Mouse (Mus musculus): ENCODE data around the gene Gm9918. TPM values are rescaled to one million over a fixed set of nuclear protein-coding genes. Genes with fewer than 3 reads are reported as not detected.

The Gm9918 gene
- total RNA-seq, 2 experiments from 2014 or later, result not detected

DNA sequence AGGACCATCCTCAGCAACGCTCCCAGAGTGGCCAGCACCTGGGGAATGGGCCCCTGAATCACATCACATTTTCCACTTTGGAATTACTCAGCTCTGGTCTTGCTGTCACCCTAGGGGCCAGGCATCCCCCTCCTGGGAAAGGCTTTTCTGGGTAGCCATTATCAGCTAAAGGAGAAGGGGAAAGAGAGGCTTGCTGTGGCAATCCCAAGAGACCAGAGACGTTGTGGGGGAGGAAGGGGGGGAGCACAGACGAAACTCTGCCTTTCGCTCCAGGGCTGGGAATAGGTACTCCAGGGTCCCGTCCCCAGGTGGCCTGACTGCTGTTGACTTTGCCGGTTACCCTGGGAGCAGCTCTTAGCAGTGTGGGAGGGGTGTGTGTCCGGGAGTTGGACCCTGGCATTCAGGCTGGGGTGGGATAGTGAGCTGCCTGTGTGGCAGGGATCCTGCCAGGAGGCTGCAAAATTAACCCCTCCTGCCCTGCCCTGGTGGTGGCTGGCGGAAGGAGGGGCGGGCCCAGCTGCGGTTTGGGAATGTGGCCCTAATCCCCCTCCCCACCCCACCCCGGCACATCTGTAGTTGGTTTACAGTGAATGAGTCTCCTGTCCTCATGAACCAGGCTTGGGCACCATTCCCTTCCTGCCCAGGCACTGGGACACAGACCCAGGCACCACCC, 11.6 kb upstream of the Gm9918 start:
- DNase-seq (ENCODE audit: low spot score in 2 of 2), result no peak
- intact Hi-C loops (cut with DNase I), result no loop called here

DNA sequence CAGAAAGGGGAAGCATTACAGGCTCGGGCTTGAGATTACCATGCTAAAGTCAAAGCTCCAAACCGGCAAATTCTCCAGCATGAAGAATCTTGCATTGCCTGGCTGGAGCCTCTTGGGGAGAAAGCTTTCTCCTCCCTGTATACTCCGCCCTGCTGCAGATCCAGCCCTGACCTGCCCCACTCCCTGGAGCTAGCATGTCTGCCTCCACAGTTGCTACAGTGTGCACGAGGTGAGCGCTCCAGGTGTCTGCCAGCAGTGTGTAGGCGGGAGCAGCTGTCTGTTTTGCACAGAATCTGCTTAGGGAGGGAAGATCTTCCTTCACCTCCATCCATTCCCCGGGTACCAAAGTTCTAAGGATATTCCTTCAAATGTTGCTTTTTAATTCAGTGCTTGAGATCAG, 7.8 kb upstream of the Gm9918 start:
- peak; percentile 45 to 70 for DNase-seq (ENCODE audit: low spot score in 2 of 2)
- intact Hi-C loops (cut with DNase I), result no loop called here

DNA sequence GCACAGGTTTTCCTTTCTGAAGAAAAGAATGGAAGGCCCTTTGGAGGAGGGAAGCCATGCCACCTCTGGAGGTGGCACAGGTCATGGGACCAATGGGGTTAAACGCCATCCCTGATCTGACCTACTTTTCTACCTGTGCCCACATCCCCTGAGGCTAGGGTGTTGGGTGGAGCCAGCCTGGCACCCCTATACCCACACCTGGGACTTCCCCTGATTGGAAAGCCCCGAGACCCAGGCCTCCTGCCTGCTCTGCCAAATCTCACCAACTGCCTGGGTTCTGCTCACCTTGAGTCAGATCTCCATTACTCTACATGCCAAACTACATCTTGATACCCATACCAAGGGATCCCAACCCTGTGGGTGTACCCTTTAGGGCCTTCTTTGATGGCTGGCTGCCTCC, 7.3 kb upstream of the Gm9918 start:
- intact Hi-C loops (cut with DNase I), result no loop called here
- DNase-seq (ENCODE audit: low spot score in 2 of 2), result no peak

DNA sequence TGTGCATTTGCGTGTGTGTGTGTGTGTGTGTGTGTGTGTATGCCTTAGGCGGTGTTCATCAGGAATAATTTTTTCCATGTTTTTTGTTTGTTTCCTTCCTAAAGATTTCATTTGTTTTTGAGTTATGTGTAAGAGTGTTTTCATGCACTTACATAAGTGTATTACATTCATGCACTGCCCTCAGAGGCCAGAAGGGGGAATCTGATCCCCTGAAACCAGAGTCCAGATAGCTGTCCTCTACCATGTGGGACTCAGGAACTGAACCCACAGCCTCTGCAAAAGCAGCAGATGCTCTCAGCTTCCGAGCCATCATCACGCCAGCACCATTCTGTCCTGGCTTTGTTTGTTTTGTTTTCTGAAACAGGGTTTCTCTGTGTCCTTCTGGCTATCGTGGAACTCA, 4.8 kb upstream of the Gm9918 start:
- intact Hi-C loops (cut with DNase I), result no loop called here
- no peak for DNase-seq (ENCODE audit: low spot score in 2 of 2)

DNA sequence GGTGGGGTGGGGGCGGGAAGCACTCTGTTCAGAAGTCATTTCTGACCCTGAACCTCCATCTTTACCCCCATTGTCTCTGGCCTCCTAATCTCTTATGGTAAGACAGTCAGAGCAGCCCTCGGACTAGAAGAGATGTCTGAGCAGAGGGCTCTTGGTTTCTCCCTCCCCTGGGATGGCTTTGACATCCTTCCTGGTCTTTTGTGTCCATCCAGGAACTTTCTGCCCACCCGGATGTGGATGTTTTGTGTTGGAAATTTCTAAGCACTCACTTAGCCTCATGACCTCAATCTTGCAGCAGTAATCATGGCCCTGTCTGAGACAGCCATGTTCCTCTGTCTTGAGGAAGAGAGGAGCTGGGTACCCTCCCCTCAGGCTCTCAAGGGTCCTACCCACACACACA, 1.1 kb downstream of the Gm9918 start:
- intact Hi-C loops (cut with DNase I), result no loop called here
- no peak for DNase-seq (ENCODE audit: low spot score in 2 of 2)

DNA sequence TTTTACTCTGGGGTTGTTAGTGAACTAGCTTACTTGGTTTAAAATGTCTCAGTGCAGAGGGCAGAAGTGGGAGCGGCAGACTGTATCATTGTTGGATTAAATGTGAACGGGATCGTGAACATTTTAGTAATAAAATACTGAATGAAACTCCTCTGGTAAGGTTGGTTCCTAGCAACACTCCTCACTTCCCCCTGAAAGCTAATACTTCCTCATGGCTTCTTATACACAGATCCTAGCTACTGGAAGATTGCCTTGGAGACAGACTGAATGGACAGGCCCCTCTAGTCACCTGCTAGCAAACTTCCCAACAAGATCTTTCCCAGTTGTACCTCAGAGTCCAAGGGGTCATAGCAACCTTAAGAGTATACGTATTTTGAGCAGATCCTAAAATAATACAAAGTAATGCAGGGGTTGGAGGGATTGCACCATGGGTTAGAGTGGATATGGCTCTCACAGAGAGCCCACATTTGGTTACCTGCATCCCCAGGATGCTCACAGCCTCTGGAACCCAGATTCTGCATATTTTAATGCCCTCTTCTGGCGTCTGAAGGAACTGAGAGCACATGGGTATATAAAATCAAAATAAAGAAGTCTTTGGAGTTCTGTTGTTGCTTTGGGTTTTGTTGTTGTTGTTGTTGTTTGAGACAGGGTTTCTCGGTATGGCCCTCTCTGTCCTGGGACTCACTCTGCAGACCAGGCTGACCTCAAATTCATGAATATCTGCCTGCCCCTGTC, 3.8 kb downstream of the Gm9918 start:
- intact Hi-C loops (cut with DNase I), result no loop called here
- no peak for DNase-seq (ENCODE audit: low spot score in 2 of 2)

DNA sequence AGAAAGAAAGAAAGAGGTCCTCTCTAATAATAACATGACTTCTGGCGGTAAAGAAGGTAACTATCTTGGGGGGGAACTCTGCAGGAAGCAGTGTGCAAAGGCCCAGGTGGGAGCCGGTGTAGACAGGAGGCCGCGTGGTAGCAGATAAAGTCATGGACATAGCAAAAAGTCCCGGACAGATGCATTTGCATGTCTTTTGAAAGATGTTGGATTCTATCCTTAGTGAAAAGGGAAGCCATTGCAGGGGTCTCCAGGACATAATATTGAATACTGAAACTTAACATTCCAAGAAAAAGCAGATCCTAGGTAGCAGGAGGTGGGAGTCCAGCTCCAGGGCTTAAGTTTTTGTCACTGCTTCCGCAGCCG, 8.3 kb downstream of the Gm9918 start:
- intact Hi-C loops (cut with DNase I), result loop anchor here (2.0 kb wide), 1 partner anchor 40 kb away; no protein-coding TSS in a partner anchor
- DNase-seq (ENCODE audit: low spot score in 2 of 2), result no peak

DNA sequence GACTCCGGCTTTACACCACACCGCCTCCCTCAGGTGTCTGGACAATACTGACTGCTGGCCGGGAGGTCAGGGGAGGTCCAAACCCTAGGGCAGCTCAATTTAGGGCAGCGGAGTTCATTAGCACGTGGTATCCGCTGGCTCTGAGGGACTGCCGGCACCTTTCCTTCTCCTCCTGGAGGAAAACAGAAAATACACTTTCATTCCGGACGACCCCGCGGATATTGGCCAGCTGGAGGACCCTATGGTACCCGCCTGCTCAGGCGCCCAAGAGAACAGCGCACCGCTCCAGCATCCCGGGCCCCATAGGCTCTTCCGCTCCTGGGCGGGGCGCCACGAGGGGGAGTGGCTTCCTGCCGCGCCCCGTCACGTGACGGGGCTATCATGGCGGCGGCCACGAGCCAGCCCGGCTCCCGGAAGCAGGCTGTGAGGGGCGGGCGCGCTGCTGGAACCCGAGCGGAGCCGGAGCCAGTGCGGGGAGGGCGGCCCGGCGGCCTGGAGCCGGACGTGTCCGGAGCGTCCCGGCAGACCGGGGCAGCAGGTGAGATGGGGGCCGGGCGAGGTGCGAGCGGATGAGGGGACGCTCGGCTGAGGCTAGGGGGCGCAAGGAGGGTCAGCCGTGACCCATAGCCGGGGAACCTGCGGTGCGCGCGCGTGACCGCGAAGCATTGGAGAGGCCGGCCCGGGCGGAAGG, 8.9 kb downstream of the Gm9918 start, which contains the start of gene Mfsd5:
TSS of gene Mfsd5 (plus strand) at position 363 of the 691 bp plus-strand sequence.
- intact Hi-C loops (cut with DNase I), result loop anchor here (2.0 kb wide), 1 partner anchor 40 kb away; no protein-coding TSS in a partner anchor
- DNase-seq (ENCODE audit: low spot score in 2 of 2), result peak; percentile 87 to 88

DNA sequence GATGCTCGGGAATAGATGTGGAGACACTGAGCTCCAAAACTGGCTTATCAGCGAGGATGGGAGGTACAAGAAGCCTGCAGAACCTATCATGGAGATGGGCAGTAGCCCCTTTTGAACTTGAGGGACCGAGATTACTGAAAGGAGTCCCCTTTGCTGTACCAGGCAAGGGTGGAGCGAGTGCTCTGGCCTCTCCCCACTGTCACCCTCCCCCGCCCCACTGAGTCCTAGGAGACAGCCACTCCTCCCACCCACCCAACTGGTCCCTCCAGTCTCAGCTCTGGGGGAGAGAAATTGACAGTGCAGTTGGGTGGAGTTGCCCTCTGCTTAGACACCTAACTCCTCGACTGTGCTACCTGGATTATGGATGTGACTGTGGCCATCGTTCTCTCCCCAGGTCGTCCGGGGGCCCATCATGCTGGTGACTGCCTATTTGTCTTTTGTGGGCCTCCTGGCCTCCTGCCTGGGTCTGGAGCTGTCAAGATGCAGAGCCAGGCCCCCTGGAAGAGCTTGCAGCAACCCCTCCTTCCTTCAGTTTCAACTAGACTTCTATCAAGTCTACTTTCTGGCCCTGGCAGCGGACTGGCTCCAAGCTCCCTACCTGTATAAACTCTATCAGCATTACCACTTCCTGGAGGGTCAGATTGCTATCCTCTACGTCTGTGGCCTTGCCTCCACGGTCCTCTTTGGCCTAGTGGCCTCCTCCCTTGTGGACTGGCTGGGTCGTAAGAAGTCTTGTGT, 9.6 kb downstream of the Gm9918 start:
- DNase-seq (ENCODE audit: low spot score in 2 of 2), result no peak
- intact Hi-C loops (cut with DNase I), result loop anchor here (2.0 kb wide), 1 partner anchor 41 kb away; no protein-coding TSS in a partner anchor

DNA sequence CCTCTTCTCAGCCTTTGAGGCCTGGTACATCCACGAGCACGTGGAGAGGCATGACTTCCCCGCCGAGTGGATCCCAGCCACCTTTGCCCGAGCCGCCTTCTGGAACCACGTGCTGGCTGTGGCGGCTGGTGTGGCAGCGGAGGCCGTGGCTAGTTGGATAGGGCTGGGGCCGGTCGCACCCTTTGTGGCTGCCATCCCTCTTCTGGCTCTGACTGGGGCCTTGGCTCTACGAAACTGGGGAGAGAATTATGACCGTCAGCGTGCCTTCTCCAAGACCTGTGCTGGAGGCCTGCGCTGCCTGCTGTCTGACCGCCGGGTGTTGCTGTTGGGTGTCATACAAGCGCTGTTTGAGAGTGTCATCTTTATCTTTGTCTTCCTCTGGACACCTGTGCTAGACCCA, 10.3 kb downstream of the Gm9918 start:
- intact Hi-C loops (cut with DNase I), result no loop called here
- DNase-seq (ENCODE audit: low spot score in 2 of 2), result no peak

DNA sequence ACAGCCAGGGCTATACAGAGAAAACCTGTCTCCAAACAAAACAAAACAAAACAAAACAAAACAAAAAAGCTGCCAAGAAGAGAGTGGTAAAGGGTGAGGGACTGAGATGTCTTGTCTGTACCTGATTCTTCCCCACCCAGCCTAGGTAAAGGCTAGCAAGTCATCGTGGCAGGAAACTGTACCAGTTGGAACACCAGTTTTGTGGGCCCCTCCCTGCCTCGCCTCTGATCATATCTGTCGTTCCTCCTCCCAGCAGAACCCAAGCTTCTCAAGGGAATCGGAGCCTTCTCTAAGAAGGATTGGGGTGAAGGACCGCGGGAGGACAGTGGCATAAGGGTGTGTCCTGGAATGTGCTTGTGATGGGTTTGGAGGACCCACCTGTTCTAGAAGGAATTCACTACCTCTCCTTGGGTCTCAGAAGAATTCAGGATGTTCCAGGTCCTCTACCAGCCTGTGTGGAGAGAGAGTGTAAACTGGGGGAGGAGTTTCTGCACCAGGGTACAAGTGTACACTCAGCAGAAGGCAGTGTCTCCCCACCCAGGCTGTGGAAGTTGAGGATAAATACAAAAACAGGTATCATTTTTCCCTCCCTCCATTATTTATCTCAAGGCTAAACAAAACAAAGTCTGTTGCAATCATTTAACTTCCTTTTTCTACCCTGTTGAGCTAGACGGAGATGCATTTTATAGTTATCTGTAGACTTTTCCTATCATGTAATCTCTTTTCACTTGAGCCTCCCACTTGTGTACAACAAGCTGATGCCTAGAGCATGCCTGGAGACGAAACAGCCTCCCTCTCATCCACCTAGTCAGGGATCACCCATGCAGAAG, 12.3 kb downstream of the Gm9918 start:
- no peak for DNase-seq (ENCODE audit: low spot score in 2 of 2)
- intact Hi-C loops (cut with DNase I), result no loop called here

DNA sequence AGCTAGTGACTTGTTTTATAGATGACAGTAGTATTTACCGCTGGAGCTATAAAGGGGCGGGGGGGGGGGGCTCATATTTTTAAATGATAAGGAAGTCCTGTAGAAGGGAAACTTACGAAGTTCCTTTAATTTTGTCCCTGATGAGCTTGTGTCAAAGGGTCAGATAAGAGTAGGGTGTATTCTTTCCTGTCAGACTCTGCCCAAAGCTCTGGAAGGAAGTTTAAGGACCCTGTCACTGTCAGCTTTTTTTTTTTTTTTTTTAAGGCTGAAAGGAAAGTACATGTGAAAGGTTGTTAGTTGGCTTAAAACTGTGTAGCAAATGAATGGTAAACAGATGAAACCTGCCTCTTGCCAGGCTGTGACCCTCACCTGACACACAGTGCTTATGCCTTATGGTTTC, 13.3 kb downstream of the Gm9918 start:
- intact Hi-C loops (cut with DNase I), result no loop called here
- DNase-seq (ENCODE audit: low spot score in 2 of 2), result no peak

DNA sequence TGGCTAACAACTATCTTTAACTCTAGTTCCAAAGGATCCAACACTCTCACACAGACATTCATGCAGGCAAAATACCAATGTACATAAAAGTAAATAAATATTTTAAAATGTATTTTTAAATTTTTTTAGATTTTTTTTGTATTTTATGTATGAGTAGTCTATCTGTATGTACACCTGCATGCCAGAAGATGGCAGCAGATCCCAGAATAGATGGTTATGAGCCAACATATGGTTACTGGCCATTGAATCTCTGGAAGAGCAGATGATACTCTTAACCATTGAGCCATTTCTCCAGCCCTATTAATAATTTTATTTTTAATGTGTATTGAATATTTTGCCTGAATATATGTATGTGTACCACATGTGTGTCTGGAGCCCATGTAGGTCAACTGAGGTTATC, 17.0 kb downstream of the Gm9918 start:
- DNase-seq (ENCODE audit: low spot score in 2 of 2), result peak in 1 of 2 experiments; percentile 51
- intact Hi-C loops (cut with DNase I), result loop anchor here (1.0 kb wide), 1 partner anchor 29 kb away; no protein-coding TSS in a partner anchor

DNA sequence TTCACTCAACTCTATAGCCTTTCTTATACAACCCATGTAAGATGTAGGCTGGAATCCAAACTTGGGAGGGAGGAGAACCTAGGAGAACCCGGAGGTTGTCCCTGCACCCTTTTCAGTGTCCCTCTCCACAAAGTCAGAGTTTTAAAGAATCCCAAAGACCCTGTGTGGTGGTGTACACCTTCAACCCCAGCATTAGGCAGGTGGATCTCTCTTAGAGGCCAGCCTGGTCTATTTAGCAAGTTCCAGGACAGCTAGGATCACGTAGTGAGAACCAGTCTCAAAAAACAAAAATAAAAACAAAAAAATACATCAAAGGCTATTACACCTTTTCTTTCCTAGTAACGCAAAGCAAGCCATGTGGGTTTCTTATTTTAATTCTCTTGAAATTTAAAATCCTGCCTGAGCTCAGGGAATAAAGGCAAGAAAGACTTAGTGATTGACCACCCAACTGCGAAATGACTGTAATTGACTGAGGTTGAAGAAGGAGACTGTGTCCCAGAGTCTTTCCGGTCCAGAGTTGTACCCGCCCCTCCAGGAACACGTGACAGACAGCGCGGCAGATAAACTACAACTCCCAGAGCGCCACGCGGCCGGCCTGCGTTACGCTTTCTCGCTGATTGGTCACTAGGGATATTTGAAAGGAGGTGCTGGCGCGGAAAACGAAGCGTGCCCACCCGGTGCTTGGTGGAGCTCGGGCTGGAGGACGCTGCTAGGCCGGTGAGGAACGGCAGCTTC, 25.4 kb downstream of the Gm9918 start, which contains the start of gene Espl1:
TSS of gene Espl1 (plus strand) at position 634 of the 735 bp plus-strand sequence.
- intact Hi-C loops (cut with DNase I), result no loop called here
- DNase-seq (ENCODE audit: low spot score in 2 of 2), result peak; percentile 94 to 96

DNA sequence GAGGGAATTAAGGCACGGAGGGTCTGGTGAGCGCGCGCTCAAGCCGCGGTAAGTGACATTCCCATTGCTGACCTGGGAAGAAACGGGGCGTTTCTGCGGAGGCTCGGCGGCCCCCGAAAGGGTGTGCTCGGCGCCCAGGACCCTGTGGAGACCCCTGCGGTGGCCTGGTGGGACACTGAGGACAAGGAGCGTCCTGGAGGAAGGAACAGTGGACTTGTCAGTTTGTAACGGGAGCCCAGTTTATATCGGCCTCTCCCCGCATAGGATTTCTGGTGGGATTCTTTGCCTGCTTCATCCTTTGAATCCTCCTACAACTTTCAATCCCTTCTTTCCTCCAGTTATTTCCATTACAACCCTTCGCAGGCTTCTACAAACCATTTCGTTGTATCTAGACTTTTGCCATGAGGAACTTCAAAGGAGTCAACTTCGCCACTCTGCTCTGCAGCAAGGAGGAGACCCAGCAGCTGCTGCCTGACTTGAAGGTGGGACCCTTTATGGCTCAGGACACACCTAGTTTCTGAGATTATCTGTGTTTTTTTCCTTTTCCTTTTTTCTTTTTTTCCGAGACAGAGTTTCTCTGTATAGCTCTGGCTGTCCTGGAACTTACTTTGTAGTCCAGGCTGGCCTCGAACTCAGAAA, 26.1 kb downstream of the Gm9918 start:
- intact Hi-C loops (cut with DNase I), result no loop called here
- no peak for DNase-seq (ENCODE audit: low spot score in 2 of 2)

DNA sequence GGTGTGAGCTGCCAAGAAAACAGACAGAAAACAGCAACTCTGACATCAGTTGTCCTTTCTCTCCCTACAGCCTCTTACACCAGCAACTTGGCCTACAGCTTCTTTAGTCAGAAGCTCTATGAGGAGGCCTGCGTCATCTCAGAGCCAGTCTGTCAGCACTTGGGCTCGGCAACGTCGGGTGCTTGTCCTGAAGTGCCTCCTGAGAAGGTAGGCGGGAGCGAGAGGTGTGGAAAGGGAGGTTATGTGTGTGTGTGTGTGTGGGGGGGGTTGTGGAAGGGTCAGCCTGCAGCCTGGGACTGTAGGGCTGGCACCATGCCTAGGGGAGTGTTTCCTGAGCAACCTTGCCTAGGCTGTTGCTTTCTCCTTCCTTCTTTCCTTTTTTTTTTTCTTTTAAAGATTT, 32.2 kb downstream of the Gm9918 start:
- no peak for DNase-seq (ENCODE audit: low spot score in 2 of 2)
- intact Hi-C loops (cut with DNase I), result no loop called here

DNA sequence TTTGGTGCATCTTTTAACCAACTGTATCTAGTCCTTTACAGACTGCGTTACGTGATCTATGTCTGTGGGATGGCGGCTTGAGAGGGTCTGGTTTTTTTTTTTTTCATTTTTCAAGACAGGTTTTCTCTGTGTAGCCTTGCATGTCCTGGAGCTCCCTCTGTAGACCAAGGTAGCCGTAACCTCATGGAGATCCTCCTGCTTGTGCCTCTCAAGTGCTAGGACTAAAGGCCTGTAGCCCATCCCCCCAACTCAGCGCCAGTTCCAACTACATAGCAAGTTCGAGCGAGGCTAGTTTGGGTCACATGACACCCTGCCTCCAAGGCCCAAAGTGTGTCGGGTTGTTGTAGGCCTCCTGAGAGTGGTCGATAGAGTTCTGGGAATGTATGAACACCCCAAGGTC, 38.4 kb downstream of the Gm9918 start:
- no peak for DNase-seq (ENCODE audit: low spot score in 2 of 2)
- intact Hi-C loops (cut with DNase I), result no loop called here

All from left cerebral cortex, postnatal 25 days (tissue).